Mouse (Mus musculus) forebrain, postnatal 0 days (tissue): ENCODE results near the gene Limd2. TPM values are rescaled to one million over a fixed set of nuclear protein-coding genes. Genes with fewer than 3 reads are reported as not detected.

Experiments used
- ATAC-seq: fragments of 200-750 bp; cut with Nextera tagmentation; 2 replicates; pipeline ENCODE4 v1.8.0; 2017; ENCODE audit warnings: mild to moderate bottlenecking, moderate library complexity
- DNase-seq: peaks from one replicate; pipeline ENCODE4 v3.0.0-alpha.2; 2015
- H3K27ac ChIP-seq: fragments of 300-500 bp; sonication (generic); 2 replicates; pipeline ENCODE4 v1.5.1; 2014; ENCODE audit warnings: low read depth, mild to moderate bottlenecking, antibody characterized with exemption, low read length, moderate library complexity, mixed read lengths
- H3K27me3 ChIP-seq: fragments of 300-500 bp; sonication (generic); 2 replicates; pipeline ENCODE4 v1.6.1; 2014; ENCODE audit warnings: mild to moderate bottlenecking, low read length, mixed read lengths; ENCODE audit not compliant: insufficient read depth
- H3K36me3 ChIP-seq: fragments of 300-500 bp; sonication (generic); 2 replicates; pipeline ENCODE4 v1.6.1; 2014; ENCODE audit warnings: mild to moderate bottlenecking, moderate library complexity; ENCODE audit not compliant: insufficient read depth
- H3K4me1 ChIP-seq: fragments of 300-500 bp; sonication (generic); 2 replicates; pipeline ENCODE4 v1.6.1; 2014; ENCODE audit warnings: antibody characterized with exemption; ENCODE audit not compliant: insufficient read depth
- H3K4me2 ChIP-seq: fragments of 300-500 bp; sonication (generic); 2 replicates; pipeline ENCODE4 v1.6.1; 2014; ENCODE audit warnings: low read depth, mild to moderate bottlenecking, moderate library complexity
- H3K4me3 ChIP-seq: fragments of 300-500 bp; sonication (generic); 2 replicates; pipeline ENCODE4 v1.5.1; 2014; ENCODE audit warnings: low read depth, low read length, mixed read lengths
- H3K9ac ChIP-seq: fragments of 300-500 bp; sonication (generic); 2 replicates; pipeline ENCODE4 v1.6.1; 2014; ENCODE audit warnings: mild to moderate bottlenecking
- H3K9me3 ChIP-seq: fragments of 300-500 bp; sonication (generic); 2 replicates; pipeline ENCODE4 v1.6.1; 2016; ENCODE audit warnings: low read length
- CTCF ChIP-seq: sonication (generic); IDR thresholded peaks from 2 replicates; pipeline ENCODE4 v1.5.1; 2016; ENCODE audit warnings: antibody characterized with exemption, control low read depth, low read depth
- WGBS: fragments of 180-500 bp; shearing (Covaris S2); extraction: QIAGEN DNeasy Blood & Tissue Kit; methylation state at CpG from one replicate; pipeline ENCODE4 v1.1.7; 2014; 5-methylcytosine and 5-hydroxymethylcytosine counted together
- polyA plus RNA-seq: library from polyadenylated mRNA; unstranded; fragments of >200 nt; fragmentation: Nextera tagmentation; extraction: Ambion mirVana; gene quantifications from 2 replicates; pipeline ENCODE4 v1.2.1, GENCODE M21; 2015
- total RNA-seq: library from RNA; depleted of rRNA; stranded (reverse); fragments of >200 nt; gene quantifications from 2 replicates; pipeline ENCODE4 v1.2.3, GENCODE M21; 2014

Gene Limd2
- total and polyA plus RNA-seq, 2 experiments from 2014 or later, result 85.0 to 171 TPM

GRCm38 (mm10) chr11:106173228-106173627 is 12.6 kb upstream of the Limd2 start:
- Histone ChIP-seq H3K27ac (no peak overlapping the region), H3K4me1 (no peaks in the 10 kb centered on the region), H3K27me3 (no peaks in the 10 kb centered on the region), H3K9ac (no peak overlapping the region), H3K36me3 (peaks cover 13% of the 10 kb centered on the region), H3K9me3 (no peaks in the 10 kb centered on the region), H3K4me3 (no peak overlapping the region), H3K4me2 (no peak overlapping the region)
- ATAC-seq, result no peak
- 97% methylated on average over 2 of the region's 2 CpGs for whole genome bisulfite sequencing
- TF ChIP-seq CTCF, result no peak
- no peak for DNase-seq

- H3K4me2 ChIP-seq, result no peak overlapping the region
- no peak for ATAC-seq
- no peak overlapping the region for H3K4me3 ChIP-seq
- peak; percentile 55 for TF ChIP-seq CTCF
- H3K4me1 ChIP-seq, result no peaks in the 10 kb centered on the region
- peaks cover 32% of the 10 kb centered on the region for H3K36me3 ChIP-seq
- H3K27ac ChIP-seq, result no peak overlapping the region
- no peak for DNase-seq
- H3K9ac ChIP-seq, result no peak overlapping the region
- H3K27me3 ChIP-seq, result no peaks in the 10 kb centered on the region
- no peaks in the 10 kb centered on the region for H3K9me3 ChIP-seq
- 73% methylated on average over 7 of the region's 7 CpGs for WGBS
Observed at GRCm38 (mm10) chr11:106170807-106171206, 10.1 kb upstream of the Limd2 start.

- Histone ChIP-seq H3K4me2 (no peak overlapping the region), H3K27ac (no peak overlapping the region), H3K36me3 (peaks cover 49% of the 10 kb centered on the region), H3K9me3 (no peaks in the 10 kb centered on the region), H3K27me3 (no peaks in the 10 kb centered on the region), H3K4me3 (no peak overlapping the region), H3K4me1 (no peaks in the 10 kb centered on the region), H3K9ac (no peak overlapping the region)
- TF ChIP-seq CTCF, result no peak
- DNase-seq (no peak), ATAC-seq (no peak)
- whole genome bisulfite sequencing, result 87% methylated on average over 5 of the region's 5 CpGs
Observed at GRCm38 (mm10) chr11:106167435-106167834, 6.8 kb upstream of the Limd2 start.

GRCm38 (mm10) chr11:106164601-106165180 is 4.0 kb upstream of the Limd2 start:
- no peaks in the 10 kb centered on the region for H3K9me3 ChIP-seq
- ATAC-seq, result no peak

DNA sequence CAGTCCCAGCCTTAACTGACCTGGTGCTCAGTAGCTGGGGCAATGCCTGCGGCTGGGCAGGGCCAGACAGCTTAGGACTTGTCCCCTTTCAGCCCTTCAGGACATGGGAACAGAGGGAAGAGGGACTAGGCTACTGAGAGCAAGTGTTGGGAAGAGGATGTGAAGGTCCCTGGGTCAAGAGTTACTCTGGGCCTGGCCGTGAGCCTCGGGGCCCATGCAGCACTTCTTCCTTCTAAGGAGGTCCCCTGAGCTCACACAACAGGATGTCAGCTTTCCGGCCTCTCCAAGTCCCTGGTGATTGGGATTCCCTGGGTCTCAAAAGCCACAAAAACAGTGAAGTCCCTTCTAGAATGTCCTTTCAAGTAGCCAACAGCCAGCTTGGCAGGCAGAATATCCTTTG is 2.9 kb upstream of the Limd2 start:
- H3K4me2 ChIP-seq, result no peak overlapping the region
- H3K9ac ChIP-seq, result no peak overlapping the region
- no peaks in the 10 kb centered on the region for H3K9me3 ChIP-seq
- H3K27me3 ChIP-seq, result no peaks in the 10 kb centered on the region
- 94% methylated on average over 4 of the region's 4 CpGs for WGBS
- H3K27ac ChIP-seq, result no peak overlapping the region
- DNase-seq, result no peak
- no peak overlapping the region for H3K4me3 ChIP-seq
- TF ChIP-seq CTCF, result no peak
- ATAC-seq, result no peak
- H3K36me3 ChIP-seq, result peaks cover 46% of the 10 kb centered on the region
- H3K4me1 ChIP-seq, result peaks cover 12% of the 10 kb centered on the region; the same call in 1 of the 2 replicates

More at GRCm38 (mm10) chr11:106164601-106165180, 4.0 kb upstream of the Limd2 start:
- DNase-seq, result no peak
- Histone ChIP-seq H3K36me3 (peaks cover 46% of the 10 kb centered on the region), H3K27ac (no peak overlapping the region), H3K4me3 (no peak overlapping the region), H3K27me3 (no peaks in the 10 kb centered on the region), H3K4me2 (no peak overlapping the region), H3K9ac (no peak overlapping the region), H3K4me1 (peaks cover 12% of the 10 kb centered on the region; the same call in 1 of the 2 replicates)
- TF ChIP-seq CTCF, result no peak
- WGBS, result 90% methylated on average over 16 of the region's 16 CpGs

DNA sequence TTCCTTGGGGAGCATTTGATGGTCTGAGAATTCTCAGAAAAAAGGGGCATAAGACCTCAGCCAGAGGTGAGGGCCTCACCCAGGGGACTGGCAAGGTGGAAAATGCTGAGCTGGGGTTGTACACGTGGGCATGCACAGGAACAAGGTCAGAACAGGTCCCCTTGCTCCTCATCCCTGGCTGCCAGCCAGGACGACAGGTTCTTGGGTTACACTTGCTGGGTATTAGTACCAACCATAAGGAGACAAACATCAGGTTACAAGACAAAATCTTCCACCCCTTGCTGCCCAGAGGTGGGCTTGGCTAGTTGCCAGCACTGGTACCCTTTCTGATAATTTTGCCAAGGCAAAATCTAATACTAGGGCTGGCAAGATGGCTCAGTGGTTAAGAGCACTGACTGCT is 1.6 kb upstream of the Limd2 start:
- Histone ChIP-seq H3K27me3 (no peaks in the 10 kb centered on the region), H3K4me2 (no peak overlapping the region), H3K36me3 (peaks cover 42% of the 10 kb centered on the region), H3K4me3 (no peak overlapping the region), H3K9me3 (no peaks in the 10 kb centered on the region), H3K9ac (no peak overlapping the region), H3K4me1 (peaks cover 12% of the 10 kb centered on the region; the same call in 1 of the 2 replicates), H3K27ac (no peak overlapping the region)
- TF ChIP-seq CTCF, result no peak
- no peak for ATAC-seq
- DNase-seq, result no peak
- WGBS, result 85% methylated on average over 2 of the region's 2 CpGs

GRCm38 (mm10) chr11:106159921-106160840 is 479 bp downstream of the Limd2 start:
- H3K9me3 ChIP-seq, result no peaks in the 10 kb centered on the region
- WGBS, result under 1% methylated on average over 101 of the region's 106 CpGs
- peak overlapping the region; percentile 96 for H3K27ac ChIP-seq

More at GRCm38 (mm10) chr11:106159921-106160840, 479 bp downstream of the Limd2 start:
- DNase-seq (peak; percentile 91), ATAC-seq (peak; percentile 77)
- Histone ChIP-seq H3K36me3 (peaks cover 44% of the 10 kb centered on the region), H3K9ac (peak overlapping the region; percentile 73), H3K4me1 (peaks cover 12% of the 10 kb centered on the region; the same call in 1 of the 2 replicates), H3K4me3 (peak overlapping the region; percentile 78), H3K27me3 (no peaks in the 10 kb centered on the region), H3K4me2 (peak overlapping the region; percentile 91)
- TF ChIP-seq CTCF, result peak; percentile 27; the same call in 1 of the 2 replicates
